Mouse (Mus musculus) ES-CJ7 (cell line): ENCODE results near the gene 4930568D16Rik.

ENCODE experiments used
- DNase-seq: peaks from one replicate; pipeline ENCODE4 v3.0.0; 2011; ENCODE audit warnings: low read depth, low spot score

The 4930568D16Rik gene

GRCm38 (mm10) chr2:35367629-35368028 is at the start of gene 4930568D16Rik:
4930568D16Rik (minus strand) TSS chr2:35367729.
- no peak for DNase-seq

DNA sequence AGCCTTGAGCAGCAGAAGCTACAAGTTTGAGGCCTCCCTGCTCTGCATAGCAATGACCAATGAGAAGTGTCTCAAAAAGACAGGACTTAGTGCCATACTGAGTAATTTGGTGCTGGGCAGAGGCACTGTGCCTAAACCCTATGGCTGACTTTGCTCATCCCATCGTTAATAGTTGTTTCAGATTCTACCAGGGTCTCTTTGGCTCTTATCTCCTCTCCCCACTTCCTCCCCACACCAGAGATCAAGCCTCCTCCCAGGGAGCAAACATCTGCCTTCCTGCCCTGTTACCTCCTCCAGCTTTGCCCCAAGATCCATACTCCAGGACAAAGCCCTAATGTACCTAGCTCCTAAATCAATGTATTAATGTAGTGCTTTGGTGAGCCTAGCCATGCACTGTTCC is 49.7 kb upstream of the 4930568D16Rik start:
- no peak for DNase-seq

DNA sequence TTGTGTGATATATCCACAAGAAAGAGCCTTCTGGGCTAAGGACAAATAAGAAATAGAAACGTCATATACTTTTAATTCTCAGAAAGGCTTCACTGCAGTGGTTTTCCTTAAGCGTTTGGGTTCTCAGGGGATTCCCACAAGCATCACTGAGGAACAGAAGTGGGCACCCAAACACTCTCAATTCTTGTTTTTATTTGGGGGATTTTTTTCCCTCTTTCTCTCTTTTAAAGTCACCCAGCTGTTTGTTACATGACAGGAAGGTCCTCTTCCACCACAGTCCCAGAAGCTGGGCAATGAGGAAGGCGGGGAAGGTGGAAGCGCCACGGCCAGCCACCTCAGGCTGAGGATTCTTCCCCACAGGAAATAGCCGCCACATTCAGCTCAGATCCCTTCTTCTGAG is 48.9 kb upstream of the 4930568D16Rik start:
- DNase-seq, result no peak

DNA sequence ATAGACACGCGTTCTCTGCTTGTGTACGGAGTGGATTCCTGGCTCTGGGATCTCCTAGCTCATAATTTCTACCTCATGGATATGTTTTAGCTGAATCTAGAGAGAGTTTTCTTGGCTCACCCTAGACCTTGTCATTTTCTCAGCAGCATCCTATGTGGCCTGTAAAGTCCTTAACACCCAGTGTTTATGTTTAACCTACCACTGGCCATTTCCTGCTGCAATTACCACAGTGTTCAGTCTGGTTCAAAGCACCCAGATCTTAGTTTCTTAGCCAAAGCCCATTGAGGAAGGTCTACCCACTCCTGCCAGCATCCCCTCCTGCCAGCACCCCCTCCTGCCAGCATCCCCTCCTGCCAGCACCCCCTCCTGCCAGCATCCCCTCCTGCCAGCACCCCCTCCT is 45.3 kb upstream of the 4930568D16Rik start:
- no peak for DNase-seq

- no peak for DNase-seq
Measured at GRCm38 (mm10) chr2:35412246-35412645, 44.7 kb upstream of the 4930568D16Rik start.

GRCm38 (mm10) chr2:35411640-35412190 is 44.2 kb upstream of the 4930568D16Rik start:
- no peak for DNase-seq

DNA sequence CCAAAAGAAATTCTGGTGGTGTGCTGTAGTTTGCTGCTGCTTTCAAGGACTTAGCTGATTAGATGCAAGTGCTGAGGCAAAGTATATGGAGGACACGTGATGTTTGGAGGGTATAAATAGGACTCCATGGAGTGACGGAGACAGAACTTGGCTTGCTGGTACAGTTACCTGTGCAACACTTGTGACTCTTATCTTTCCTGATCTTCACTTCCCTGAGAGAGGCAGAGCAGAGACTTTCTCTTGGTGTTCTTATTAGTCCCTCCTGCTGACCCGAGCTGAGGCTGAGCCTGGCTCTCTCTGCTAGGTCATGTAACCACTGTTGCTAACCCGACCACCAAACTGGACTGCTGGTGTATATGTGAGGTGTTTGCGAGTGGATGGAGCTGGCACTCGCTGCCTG is 41.9 kb upstream of the 4930568D16Rik start:
- no peak for DNase-seq

- DNase-seq, result no peak
Measured at GRCm38 (mm10) chr2:35408409-35409110, 41.0 kb upstream of the 4930568D16Rik start.

GRCm38 (mm10) chr2:35407878-35408277 is 40.3 kb upstream of the 4930568D16Rik start:
- no peak for DNase-seq

- DNase-seq, result no peak
Measured at GRCm38 (mm10) chr2:35407266-35407665, 39.7 kb upstream of the 4930568D16Rik start.

DNA sequence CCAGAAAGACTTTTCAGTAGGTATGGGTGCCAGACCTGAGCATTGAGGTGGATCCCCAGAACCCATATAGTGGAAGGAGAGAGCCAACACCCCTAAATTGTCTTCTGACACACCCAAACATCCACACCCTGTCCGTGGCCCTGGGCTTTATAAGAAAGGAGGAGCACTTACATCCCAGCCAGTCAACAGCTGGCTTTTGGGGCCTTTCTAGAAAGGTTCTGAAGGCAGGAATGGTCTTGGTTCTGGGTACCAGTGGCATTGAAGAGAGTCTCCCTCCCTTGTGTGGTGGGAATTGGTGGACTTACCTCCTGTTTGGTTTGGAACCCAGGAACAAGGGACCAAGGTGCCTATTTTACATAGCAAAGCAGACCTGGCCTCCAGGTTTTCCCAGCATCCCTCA is 39.1 kb upstream of the 4930568D16Rik start:
- no peak for DNase-seq

DNA sequence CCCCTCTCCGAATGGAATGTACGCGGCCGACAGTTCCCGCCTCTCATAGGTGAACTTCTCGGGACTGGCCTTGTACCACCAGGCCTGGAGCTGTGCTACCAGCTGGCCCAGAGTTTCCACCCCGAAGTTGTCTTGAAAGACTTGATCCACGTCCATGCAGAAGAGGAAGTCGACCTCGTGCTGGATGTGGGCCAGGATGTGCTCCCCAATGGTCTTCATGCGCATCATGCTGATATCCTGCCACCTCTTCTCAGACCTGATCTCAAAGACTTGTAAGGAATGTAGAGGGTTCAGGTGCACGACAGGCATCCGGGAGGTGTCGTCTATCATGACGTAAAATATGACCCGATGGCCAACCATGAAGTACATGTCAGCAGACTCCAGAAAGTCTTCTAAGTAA is 34.9 kb upstream of the 4930568D16Rik start:
- no peak for DNase-seq

- DNase-seq, result no peak
Measured at GRCm38 (mm10) chr2:35400739-35401138, 33.2 kb upstream of the 4930568D16Rik start.

GRCm38 (mm10) chr2:35398184-35398828 is 30.8 kb upstream of the 4930568D16Rik start:
- no peak for DNase-seq

- DNase-seq, result peak; percentile 50
Measured at GRCm38 (mm10) chr2:35397590-35398173, 30.2 kb upstream of the 4930568D16Rik start.

GRCm38 (mm10) chr2:35397096-35397495 is 29.6 kb upstream of the 4930568D16Rik start, which contains the start of gene 4930402F06Rik:
4930402F06Rik (minus strand) TSS chr2:35397175.
- DNase-seq, result no peak

DNA sequence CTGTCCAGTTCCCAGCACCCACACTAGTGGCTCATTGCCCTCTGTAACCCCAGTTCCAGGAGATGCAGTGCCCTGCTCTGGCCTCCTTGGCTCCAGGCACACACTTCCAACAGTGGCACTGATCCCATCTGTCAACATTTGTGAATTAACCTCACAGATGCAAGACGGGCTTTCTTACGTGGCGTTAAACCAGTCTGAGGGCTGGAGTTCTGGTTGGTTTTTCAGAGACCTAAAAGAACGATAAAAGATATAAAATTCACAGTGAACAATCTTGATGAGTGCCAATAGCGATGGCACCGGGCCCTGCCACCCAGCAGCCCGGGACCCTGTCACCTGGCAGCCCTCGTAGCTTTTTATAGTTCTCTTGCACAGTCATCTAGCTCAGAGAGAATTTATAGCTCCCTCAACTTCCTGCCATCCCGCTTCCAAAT is 17.9 kb upstream of the 4930568D16Rik start:
- no peak for DNase-seq

- no peak for DNase-seq
Measured at GRCm38 (mm10) chr2:35379306-35379705, 11.8 kb upstream of the 4930568D16Rik start.

DNA sequence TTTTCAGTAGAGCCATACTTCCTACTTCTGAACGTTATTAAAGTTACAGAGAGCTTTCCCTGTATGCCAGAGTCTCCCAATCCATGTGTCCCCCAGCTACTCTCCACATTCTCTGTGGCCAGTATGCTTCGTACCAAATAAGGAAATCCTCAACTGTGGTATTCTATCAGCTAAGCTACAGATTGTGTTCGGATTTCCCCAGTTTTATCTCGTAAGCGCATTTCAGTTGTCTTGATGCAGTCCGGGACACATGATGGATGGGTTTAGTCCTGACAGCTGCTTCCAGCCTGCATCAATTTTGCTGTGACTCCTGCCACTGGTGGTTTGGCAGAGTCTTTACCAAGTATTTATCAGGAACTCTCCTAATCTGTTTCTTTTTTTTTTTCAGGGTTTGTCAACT is 10.1 kb upstream of the 4930568D16Rik start:
- no peak for DNase-seq

DNA sequence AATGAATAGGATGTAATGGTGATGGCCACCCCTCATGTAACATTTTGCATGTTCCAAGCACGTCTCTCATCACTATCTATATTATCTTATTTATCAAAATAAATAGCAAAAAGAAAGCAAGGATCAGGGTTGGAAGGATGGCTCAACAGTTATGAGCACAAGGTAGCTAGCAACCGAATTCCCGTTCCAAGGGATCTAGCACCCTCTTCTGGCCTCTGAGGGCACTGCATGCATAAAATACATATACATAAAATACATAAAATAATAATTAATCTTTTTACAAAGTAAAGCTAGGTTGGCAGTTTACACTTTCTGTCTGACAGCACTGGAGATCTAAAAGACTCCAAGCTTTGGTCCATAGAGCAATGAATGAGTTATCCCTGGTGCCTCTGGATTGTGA is 5.5 kb upstream of the 4930568D16Rik start:
- DNase-seq, result peak; percentile 22

GRCm38 (mm10) chr2:35370686-35371085 is 3.2 kb upstream of the 4930568D16Rik start:
- peak; percentile 64 for DNase-seq

DNA sequence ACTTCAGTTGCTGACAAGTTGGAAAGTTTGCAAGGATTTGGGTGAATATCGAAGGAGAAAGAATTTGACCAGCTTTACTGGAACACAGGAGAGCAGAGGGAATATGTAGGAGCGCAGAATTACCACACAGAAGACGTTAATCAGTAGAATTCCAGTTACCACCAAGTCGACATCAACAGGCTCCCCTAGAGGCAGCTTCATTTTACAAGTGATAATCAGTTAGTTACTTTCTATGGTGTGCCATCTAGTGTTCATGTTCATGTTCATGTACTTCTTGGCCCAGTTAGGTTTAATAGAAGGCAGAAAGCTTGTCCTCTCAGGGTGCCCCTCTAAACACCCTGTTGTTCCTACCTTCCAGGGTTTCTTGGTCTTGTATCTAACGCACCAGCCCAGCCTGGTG is 18.3 kb downstream of the 4930568D16Rik start:
- peak; percentile 57 for DNase-seq
